Mouse (Mus musculus): ENCODE results near the gene Serpina3m. TPM values are rescaled to one million over a fixed set of nuclear protein-coding genes. Genes with fewer than 3 reads are reported as not detected.
"Not testable (repeated sequence)": the region's sequence is repeated elsewhere in the genome, so short reads cannot be mapped to it uniquely, and the experiment has no call there.

The Serpina3m gene
- polyA plus RNA-seq, 1 experiment from 2014 or later: not detected

- no peak overlapping the region for H3K4me3 ChIP-seq
- H3K9ac ChIP-seq: no peak overlapping the region
- H3K4me1 ChIP-seq: no peaks in the 10 kb centered on the region
- WGBS (ENCODE audit: insufficient replicate concordance): 46% methylated on average over 2 of the region's 2 CpGs
- no peak overlapping the region for H3K4me2 ChIP-seq
- H3K27ac ChIP-seq: no peak overlapping the region
- no peaks in the 10 kb centered on the region for H3K9me3 ChIP-seq (replicated peaks)
- no peak for ATAC-seq
- H3K27me3 ChIP-seq (replicated peaks): no peaks in the 10 kb centered on the region
- no peaks in the 10 kb centered on the region for H3K36me3 ChIP-seq
Measured at GRCm38 (mm10) chr12:104347091-104347490, 8.8 kb downstream of the Serpina3m start.

- H3K27me3 ChIP-seq (replicated peaks); H3K4me3 ChIP-seq; H3K36me3 ChIP-seq; H3K27ac ChIP-seq; H3K9me3 ChIP-seq (replicated peaks); H3K4me1 ChIP-seq; H3K4me2 ChIP-seq; ATAC-seq; H3K9ac ChIP-seq: not testable (repeated sequence)
- 24% methylated on average over 3 of the region's 3 CpGs for WGBS (ENCODE audit: insufficient replicate concordance)
Measured at GRCm38 (mm10) chr12:104351812-104352211, 13.5 kb downstream of the Serpina3m start.

DNA sequence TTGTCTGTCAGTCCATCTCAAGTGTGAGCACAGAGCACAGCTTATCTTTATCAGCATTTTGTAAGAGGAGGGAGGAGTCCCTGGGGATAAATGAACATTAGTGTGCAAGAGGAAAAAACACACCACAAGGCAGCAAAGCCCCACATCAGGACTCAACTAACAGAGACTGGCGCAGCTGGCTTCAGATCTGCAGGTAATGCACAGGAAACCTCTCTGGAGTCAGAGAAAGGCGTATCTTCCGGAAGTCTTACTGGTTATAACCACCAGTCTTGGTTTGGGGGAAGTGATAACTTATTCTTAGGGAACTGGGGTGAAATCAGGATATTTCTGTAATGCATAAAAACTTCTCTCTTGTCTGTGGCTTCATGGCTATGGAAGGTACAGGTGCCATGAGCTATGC is 17.7 kb downstream of the Serpina3m start:
- Histone ChIP-seq H3K4me2 (no peak overlapping the region), H3K36me3 (no peaks in the 10 kb centered on the region), H3K9me3 (replicated peaks) (no peaks in the 10 kb centered on the region), H3K4me1 (no peaks in the 10 kb centered on the region), H3K27me3 (replicated peaks) (no peaks in the 10 kb centered on the region), H3K4me3 (no peak overlapping the region), H3K9ac (no peak overlapping the region), H3K27ac (no peak overlapping the region)
- ATAC-seq: no peak
- 55% methylated on average over 3 of the region's 3 CpGs for WGBS (ENCODE audit: insufficient replicate concordance)

DNA sequence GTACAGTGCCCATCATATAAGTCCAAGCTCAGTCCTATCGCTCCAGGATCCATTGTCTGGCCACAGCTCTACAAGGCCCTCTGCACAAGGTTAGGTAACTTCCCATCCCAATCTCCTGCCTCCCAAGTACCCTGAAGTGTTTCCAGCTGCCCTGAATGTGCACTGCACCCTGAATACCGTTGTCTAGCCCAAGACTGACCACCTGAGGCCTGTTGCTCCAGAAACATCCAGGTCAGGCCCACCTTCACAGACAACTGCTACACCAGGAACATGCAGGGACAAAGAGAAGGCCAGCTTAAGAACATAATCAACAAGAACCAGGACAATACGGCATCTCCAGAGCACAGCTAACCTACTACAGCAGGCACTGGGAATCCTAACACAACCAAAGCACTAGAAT is 31.7 kb downstream of the Serpina3m start:
- Histone ChIP-seq H3K36me3 (no peaks in the 10 kb centered on the region), H3K9me3 (replicated peaks) (no peaks in the 10 kb centered on the region), H3K9ac (no peak overlapping the region), H3K27ac (no peak overlapping the region), H3K4me2 (no peak overlapping the region), H3K4me3 (no peak overlapping the region), H3K27me3 (replicated peaks) (no peaks in the 10 kb centered on the region), H3K4me1 (no peaks in the 10 kb centered on the region)
- 53% methylated on average over 3 of the region's 3 CpGs for WGBS (ENCODE audit: insufficient replicate concordance)
- ATAC-seq: no peak

DNA sequence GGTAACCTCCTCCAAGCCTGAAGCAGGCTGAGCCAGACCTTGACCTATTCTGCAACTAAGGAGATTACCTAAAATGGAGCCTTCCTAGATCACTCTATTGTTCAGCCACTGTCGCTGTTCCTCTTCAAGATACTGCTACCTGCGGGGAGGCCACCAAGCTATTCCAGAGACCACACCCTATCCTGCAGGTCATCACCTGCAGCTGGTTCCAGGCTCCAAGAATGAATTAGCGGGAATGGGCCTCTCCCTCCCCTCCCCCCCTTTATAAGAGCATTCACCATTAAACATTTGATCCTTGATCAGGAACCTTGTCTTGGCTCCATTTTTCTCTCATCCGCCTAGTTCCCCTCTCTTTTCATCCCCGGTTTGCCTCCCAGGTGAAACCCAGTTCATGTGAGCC is 38.9 kb downstream of the Serpina3m start:
- not testable (repeated sequence) for H3K9me3 ChIP-seq (replicated peaks); H3K27ac ChIP-seq; ATAC-seq; H3K4me2 ChIP-seq; H3K27me3 ChIP-seq (replicated peaks); H3K4me3 ChIP-seq; H3K4me1 ChIP-seq; H3K9ac ChIP-seq; H3K36me3 ChIP-seq
- WGBS (ENCODE audit: insufficient replicate concordance): 55% methylated on average over 5 of the region's 5 CpGs

- H3K9me3 ChIP-seq (replicated peaks); H3K27me3 ChIP-seq (replicated peaks); H3K9ac ChIP-seq; H3K4me1 ChIP-seq; H3K36me3 ChIP-seq; H3K4me3 ChIP-seq; H3K27ac ChIP-seq; H3K4me2 ChIP-seq; ATAC-seq: not testable (repeated sequence)
- WGBS (ENCODE audit: insufficient replicate concordance): 63% methylated on average over 2 of the region's 2 CpGs
Measured at GRCm38 (mm10) chr12:104378351-104378750, 40.1 kb downstream of the Serpina3m start.

GRCm38 (mm10) chr12:104378815-104379214 is 40.5 kb downstream of the Serpina3m start:
- H3K9ac ChIP-seq; H3K9me3 ChIP-seq (replicated peaks); H3K27ac ChIP-seq; H3K36me3 ChIP-seq; ATAC-seq; H3K4me2 ChIP-seq; H3K4me3 ChIP-seq; H3K27me3 ChIP-seq (replicated peaks); H3K4me1 ChIP-seq: not testable (repeated sequence)
- 51% methylated on average over 5 of the region's 5 CpGs for WGBS (ENCODE audit: insufficient replicate concordance)

DNA sequence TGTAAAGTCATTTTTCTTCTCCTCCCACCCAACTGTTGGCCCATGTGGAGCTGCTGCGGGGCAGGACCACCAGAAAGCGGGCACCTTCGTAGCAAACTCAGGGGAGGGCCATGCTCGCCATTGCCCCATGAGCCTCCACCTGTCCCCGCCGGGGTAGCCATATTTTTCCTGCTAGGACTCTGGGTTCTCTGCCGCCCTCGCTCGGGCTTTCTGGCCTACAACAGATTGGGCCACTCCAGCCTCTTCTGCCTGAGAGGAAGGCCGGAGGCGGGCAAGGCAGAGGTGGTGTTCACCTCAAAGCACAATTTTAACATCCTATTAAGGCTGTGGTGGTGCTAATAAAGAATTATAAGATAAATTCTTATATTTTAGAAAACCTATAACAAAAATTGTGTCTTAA is 41.6 kb downstream of the Serpina3m start:
- Histone ChIP-seq H3K27me3 (replicated peaks) (no peaks in the 10 kb centered on the region), H3K4me3 (no peak overlapping the region), H3K9me3 (replicated peaks) (0 out of 2 replicates have a peak, but pooled peaks cover 3% of the 10 kb centered on the region), H3K27ac (no peak overlapping the region), H3K4me1 (no peaks in the 10 kb centered on the region), H3K9ac (no peak overlapping the region), H3K4me2 (no peak overlapping the region), H3K36me3 (no peaks in the 10 kb centered on the region)
- WGBS (ENCODE audit: insufficient replicate concordance): 83% methylated on average over 11 of the region's 11 CpGs
- no peak for ATAC-seq

GRCm38 (mm10) chr12:104381071-104381604 is 42.9 kb downstream of the Serpina3m start:
- WGBS (ENCODE audit: insufficient replicate concordance): 76% methylated on average over 8 of the region's 8 CpGs
- not testable (repeated sequence) for H3K27ac ChIP-seq; H3K4me2 ChIP-seq; H3K4me3 ChIP-seq; H3K4me1 ChIP-seq; H3K9me3 ChIP-seq (replicated peaks); ATAC-seq; H3K36me3 ChIP-seq; H3K27me3 ChIP-seq (replicated peaks); H3K9ac ChIP-seq

- ATAC-seq, H3K4me1 ChIP-seq: not testable (repeated sequence)
Measured at GRCm38 (mm10) chr12:104385987-104386386, 47.7 kb downstream of the Serpina3m start.

DNA sequence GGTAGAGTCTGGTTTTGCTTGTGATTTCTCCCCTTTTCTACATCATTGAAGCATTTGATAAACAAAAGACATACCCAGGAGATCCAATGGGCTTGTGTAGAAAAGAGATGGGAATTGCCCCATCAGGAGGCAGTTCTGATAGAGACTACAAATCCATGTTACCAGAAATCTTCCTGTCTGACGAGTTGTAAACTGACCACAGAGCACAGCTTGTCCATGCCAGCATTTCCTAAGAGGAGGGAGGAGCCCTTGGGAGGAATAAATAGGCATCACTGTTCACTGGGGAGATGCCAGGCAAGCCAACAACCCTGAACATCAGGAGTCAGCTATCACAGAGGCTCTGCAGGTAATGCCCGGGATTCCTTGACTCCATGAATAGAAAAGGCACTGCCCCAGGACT is 48.6 kb downstream of the Serpina3m start:
- WGBS (ENCODE audit: insufficient replicate concordance): 36% methylated on average over 2 of the region's 2 CpGs
- not testable (repeated sequence) for ATAC-seq; H3K9ac ChIP-seq; H3K4me1 ChIP-seq; H3K27ac ChIP-seq; H3K4me2 ChIP-seq; H3K36me3 ChIP-seq; H3K9me3 ChIP-seq (replicated peaks); H3K27me3 ChIP-seq (replicated peaks); H3K4me3 ChIP-seq

More at GRCm38 (mm10) chr12:104385987-104386386, 47.7 kb downstream of the Serpina3m start:
- H3K27ac ChIP-seq; H3K36me3 ChIP-seq; H3K27me3 ChIP-seq (replicated peaks); H3K9me3 ChIP-seq (replicated peaks); H3K4me3 ChIP-seq; H3K4me2 ChIP-seq; H3K9ac ChIP-seq: not testable (repeated sequence)

GRCm38 (mm10) chr12:104388477-104388876 is 50.2 kb downstream of the Serpina3m start:
- H3K4me2 ChIP-seq: no peak overlapping the region
- no peak overlapping the region for H3K27ac ChIP-seq
- H3K27me3 ChIP-seq (replicated peaks): no peaks in the 10 kb centered on the region
- ATAC-seq: no peak
- H3K9me3 ChIP-seq (replicated peaks): no peaks in the 10 kb centered on the region
- H3K36me3 ChIP-seq: no peaks in the 10 kb centered on the region
- no peak overlapping the region for H3K9ac ChIP-seq
- H3K4me3 ChIP-seq: no peak overlapping the region
- no peaks in the 10 kb centered on the region for H3K4me1 ChIP-seq

- WGBS (ENCODE audit: insufficient replicate concordance): 23% methylated on average over 2 of the region's 2 CpGs
Measured at GRCm38 (mm10) chr12:104391057-104391456, 52.8 kb downstream of the Serpina3m start.

More at GRCm38 (mm10) chr12:104391057-104391456, 52.8 kb downstream of the Serpina3m start:
- not testable (repeated sequence) for H3K36me3 ChIP-seq; H3K4me3 ChIP-seq; H3K27ac ChIP-seq; H3K4me1 ChIP-seq; H3K27me3 ChIP-seq (replicated peaks); H3K9me3 ChIP-seq (replicated peaks); H3K9ac ChIP-seq; ATAC-seq; H3K4me2 ChIP-seq

All from liver, embryonic 12.5 days (tissue).